Mouse (Mus musculus) T-helper 17 cell (primary cell): ENCODE measurements at regions not wholly inside any gene's neighbourhood (a gene's known extent, or its start where the extent isn't known, plus 50 kb on each side); places are given as distances from the start of the nearest gene placed in this dataset.

ENCODE experiments used
- in situ Hi-C, 2 experiments: fragments of 300-600 bp; cut with MboI, MseI; formaldehyde crosslinking; loops; 1 replicate in 1 of 2; 2 replicates in 1 of 2; pipeline ENCODE4 v1.15.1; 2025; ENCODE audit warnings: high pct_unique_total_duplicates in 2 of 2

- in situ Hi-C loops, result no loop called here
Observed at GRCm38 (mm10) chr8:10875170-10875569, 133.1 kb downstream of the Irs2 start.

GRCm38 (mm10) chr8:10871451-10871850 is 136.8 kb downstream of the Irs2 start:
- in situ Hi-C loops, result no loop called here

GRCm38 (mm10) chr8:10870423-10871055 is 137.7 kb downstream of the Irs2 start:
- in situ Hi-C loops, result no loop called here

- in situ Hi-C loops, result no loop called here
Observed at GRCm38 (mm10) chr8:10869866-10870265, 138.4 kb downstream of the Irs2 start.

GRCm38 (mm10) chr8:10866696-10867395 is 141.4 kb downstream of the Irs2 start:
- in situ Hi-C loops, result no loop called here

- in situ Hi-C loops, result no loop called here
Observed at GRCm38 (mm10) chr8:10865941-10866513, 142.2 kb downstream of the Irs2 start.

- in situ Hi-C loops, result no loop called here
Observed at GRCm38 (mm10) chr8:10865415-10865821, 142.8 kb downstream of the Irs2 start.

- in situ Hi-C loops, result no loop called here
Observed at GRCm38 (mm10) chr8:10862442-10862841, 145.8 kb downstream of the Irs2 start.

- in situ Hi-C loops, result no loop called here
Observed at GRCm38 (mm10) chr8:10860810-10861209, 147.4 kb downstream of the Irs2 start.

GRCm38 (mm10) chr8:10857874-10858273 is 150.4 kb downstream of the Irs2 start:
- in situ Hi-C loops, result no loop called here

- in situ Hi-C loops, result no loop called here
Observed at GRCm38 (mm10) chr8:10856996-10857720, 151.1 kb downstream of the Irs2 start.

- in situ Hi-C loops, result no loop called here
Observed at GRCm38 (mm10) chr8:10855696-10856095, 152.6 kb downstream of the Irs2 start.

- in situ Hi-C loops, result no loop called here
Observed at GRCm38 (mm10) chr8:10855131-10855530, 153.1 kb downstream of the Irs2 start.

- in situ Hi-C loops, result no loop called here
Observed at GRCm38 (mm10) chr8:10854600-10854999, 153.7 kb downstream of the Irs2 start.

GRCm38 (mm10) chr8:10853901-10854300 is 154.4 kb downstream of the Irs2 start:
- in situ Hi-C loops, result no loop called here

- in situ Hi-C loops, result no loop called here
Observed at GRCm38 (mm10) chr8:10849916-10850315, 158.3 kb downstream of the Irs2 start.

GRCm38 (mm10) chr8:10845607-10846006 is 162.7 kb downstream of the Irs2 start:
- in situ Hi-C loops, result no loop called here

GRCm38 (mm10) chr8:10840853-10841531 is 167.3 kb downstream of the Irs2 start:
- in situ Hi-C loops, result no loop called here

- in situ Hi-C loops, result no loop called here
Observed at GRCm38 (mm10) chr8:10840044-10840443, 168.2 kb downstream of the Irs2 start.

GRCm38 (mm10) chr8:10835054-10835453 is 173.2 kb downstream of the Irs2 start:
- in situ Hi-C loops, result no loop called here

GRCm38 (mm10) chr8:10831864-10832263 is 176.4 kb downstream of the Irs2 start:
- in situ Hi-C loops, result no loop called here

GRCm38 (mm10) chr8:10831277-10831676 is 177.0 kb downstream of the Irs2 start:
- in situ Hi-C loops, result no loop called here
